Mouse (Mus musculus) forelimb bud, embryonic 11.5 days (tissue): ENCODE data around the gene Cltrn.
A peak's percentile ranks its signal among the peaks of the same experiment; 100 is the strongest.

ENCODE experiments used
- DNase-seq: peaks from one replicate; pipeline ENCODE4 v3.0.0-alpha.2; 2012; ENCODE audit warnings: low read depth, low spot score

Gene Cltrn

DNA sequence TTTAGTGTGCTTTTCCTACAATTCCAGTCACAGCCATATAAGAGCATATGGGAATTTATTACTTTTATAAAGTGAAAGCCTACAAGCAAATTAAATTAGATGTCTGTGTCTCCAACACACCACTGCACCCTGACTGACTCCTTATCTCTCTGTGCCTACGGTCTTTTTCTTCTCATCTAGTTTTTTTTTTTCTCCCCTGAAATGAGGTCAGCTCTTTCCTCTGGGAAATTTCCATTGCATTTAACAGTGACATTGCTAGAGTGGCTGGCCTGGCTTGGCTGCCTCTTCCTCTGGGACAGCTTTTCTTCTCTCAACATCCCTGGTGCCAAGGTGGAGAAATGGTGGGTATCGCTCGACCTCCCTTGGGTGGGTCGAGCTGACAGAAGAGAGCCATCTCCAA is at the start of gene Cltrn:
Gene Cltrn (plus strand): TSS at position 249 of the 400 bp plus-strand sequence.
- no peak for DNase-seq

DNA sequence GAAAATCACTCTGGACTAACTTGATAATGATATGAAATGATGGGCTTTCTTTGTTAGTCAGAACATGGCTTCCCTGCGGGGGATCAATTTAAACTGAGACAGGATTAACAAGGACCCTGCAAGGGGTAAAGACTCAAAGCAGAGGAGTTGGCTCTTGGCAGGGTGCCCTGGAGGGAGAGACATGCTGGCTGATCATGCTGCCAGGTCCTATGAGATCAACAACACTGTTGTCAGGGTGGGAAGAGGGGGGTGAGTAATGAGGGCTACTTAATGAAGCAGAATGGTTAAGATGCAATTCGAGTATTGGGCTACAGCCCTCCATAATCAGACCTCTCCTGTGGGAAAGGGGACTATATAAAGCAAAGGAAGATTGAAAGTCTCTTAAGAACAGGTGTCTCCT is 49.7 kb upstream of the Cltrn start:
- no peak for DNase-seq

GRCm38 (mm10) chrX:164042069-164042468 is 46.6 kb upstream of the Cltrn start:
- no peak for DNase-seq

GRCm38 (mm10) chrX:164046736-164047135 is 41.9 kb upstream of the Cltrn start:
- no peak for DNase-seq

- no peak for DNase-seq
These were observed 32.9 kb upstream of the Cltrn start for GRCm38 (mm10) chrX:164055726-164056125.

- no peak for DNase-seq
These were observed 30.1 kb upstream of the Cltrn start for GRCm38 (mm10) chrX:164058523-164058922.

GRCm38 (mm10) chrX:164059070-164059469 is 29.6 kb upstream of the Cltrn start:
- no peak for DNase-seq

DNA sequence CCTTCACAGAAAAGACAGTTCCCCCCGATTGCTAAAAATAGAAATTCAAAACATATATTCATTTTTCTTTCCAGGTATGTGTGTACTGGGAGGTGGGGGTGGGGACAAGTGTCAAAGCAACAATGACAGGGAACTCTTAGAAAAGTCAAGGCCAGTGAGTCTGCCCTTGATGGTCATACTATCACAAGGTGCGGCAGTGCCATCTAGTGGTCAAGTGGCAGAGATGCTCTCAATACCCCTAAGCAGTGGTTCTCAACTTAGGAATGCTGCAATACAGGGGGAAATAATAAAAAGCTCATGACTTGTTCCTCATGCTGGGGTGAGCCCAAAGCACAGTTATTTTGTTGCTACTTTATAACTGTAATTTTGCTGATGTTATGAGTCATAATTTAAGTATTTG is 22.4 kb upstream of the Cltrn start:
- peak; percentile 76 for DNase-seq

- no peak for DNase-seq
These were observed 19.7 kb upstream of the Cltrn start for GRCm38 (mm10) chrX:164068968-164069367.

- DNase-seq = peak; percentile 92
These were observed 12.4 kb upstream of the Cltrn start, which contains the start of gene Siah1b for GRCm38 (mm10) chrX:164076040-164076775. TSS of gene Siah1b (minus strand) at chrX:164076493.

DNA sequence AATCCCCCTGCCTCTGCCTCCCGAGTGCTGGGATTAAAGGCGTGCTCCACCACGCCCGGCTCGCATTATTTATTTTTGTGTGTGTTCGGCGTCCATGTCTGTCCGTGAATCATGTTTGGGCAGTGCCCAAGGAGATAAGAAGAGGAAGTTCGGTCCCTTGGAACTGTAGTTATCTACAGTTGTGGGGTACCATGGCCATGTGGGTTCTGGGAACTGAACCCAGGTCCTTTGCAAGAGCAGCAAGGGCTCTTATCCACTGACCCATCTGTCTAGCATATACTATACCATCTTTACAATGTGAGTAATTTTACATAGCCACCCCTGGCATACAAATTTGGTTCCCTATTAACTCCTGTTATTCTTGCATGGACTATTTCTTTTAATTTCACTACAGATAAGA is 6.6 kb upstream of the Cltrn start:
- no peak for DNase-seq

GRCm38 (mm10) chrX:164089916-164090315 is 1.3 kb downstream of the Cltrn start:
- no peak for DNase-seq

- DNase-seq = no peak
These were observed 3.9 kb downstream of the Cltrn start for GRCm38 (mm10) chrX:164092300-164093169.

- DNase-seq = no peak
These were observed 4.8 kb downstream of the Cltrn start for GRCm38 (mm10) chrX:164093435-164093834.

- DNase-seq = no peak
These were observed 7.2 kb downstream of the Cltrn start for GRCm38 (mm10) chrX:164095838-164096237.

DNA sequence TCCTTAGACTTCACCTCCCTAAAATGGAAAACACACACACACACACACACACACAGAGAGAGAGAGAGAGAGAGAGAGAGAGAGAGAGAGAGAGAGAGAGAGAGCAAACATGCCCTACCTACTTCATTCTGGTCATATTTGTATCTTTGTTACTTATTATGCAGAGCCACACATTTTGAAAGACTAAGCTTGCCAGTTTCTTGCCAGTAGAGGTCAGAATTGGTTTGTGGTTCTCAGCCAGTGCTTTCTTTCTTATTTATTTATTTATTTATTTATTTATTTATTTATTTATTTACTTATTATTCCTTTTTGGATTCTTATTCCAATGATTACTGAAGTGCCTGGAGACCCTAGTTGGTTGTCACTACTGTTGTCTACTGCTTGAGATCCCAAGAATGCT is 12.9 kb downstream of the Cltrn start:
- no peak for DNase-seq

GRCm38 (mm10) chrX:164102198-164102597 is 13.6 kb downstream of the Cltrn start:
- DNase-seq = no peak

GRCm38 (mm10) chrX:164102656-164103055 is 14.0 kb downstream of the Cltrn start:
- no peak for DNase-seq

DNA sequence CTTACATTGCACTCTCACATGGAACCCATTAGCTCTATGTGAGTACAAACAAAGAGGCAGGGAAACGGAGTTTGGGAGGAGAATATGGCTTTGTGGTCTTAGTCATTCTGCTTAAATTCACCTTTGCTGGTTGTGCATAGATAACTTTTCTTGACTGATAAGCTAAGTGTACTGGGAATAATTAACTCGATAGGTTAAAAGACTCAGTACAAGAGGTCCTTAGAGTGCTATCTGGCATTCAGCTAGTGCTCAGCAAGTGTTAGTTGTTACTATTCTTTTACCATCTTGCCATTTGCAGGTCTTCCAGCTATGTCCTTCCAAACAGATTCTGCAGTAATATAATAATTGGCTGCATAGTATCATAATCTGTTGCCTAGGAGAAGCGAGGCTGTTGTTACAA is 22.5 kb downstream of the Cltrn start:
- DNase-seq = no peak

DNA sequence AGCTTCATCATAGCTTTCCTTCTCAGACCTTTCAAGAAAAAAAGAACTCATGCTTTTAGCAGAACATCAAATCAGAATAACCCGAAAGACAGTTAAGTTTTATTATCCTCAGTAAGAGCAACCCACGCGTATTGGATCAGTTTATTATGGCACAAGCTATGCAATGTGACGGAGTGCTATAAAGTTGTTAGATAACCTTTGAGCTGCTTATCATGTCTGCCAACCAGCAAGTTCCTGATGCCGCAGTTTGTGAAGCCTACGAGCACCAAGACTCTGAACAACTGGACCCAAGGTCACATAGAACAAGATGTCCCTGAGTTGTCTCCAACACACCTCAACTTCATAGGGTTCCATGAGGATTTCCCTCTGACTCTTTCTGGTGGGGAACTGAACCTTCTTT is 25.1 kb downstream of the Cltrn start:
- no peak for DNase-seq

GRCm38 (mm10) chrX:164123942-164124341 is 35.3 kb downstream of the Cltrn start:
- no peak for DNase-seq

DNA sequence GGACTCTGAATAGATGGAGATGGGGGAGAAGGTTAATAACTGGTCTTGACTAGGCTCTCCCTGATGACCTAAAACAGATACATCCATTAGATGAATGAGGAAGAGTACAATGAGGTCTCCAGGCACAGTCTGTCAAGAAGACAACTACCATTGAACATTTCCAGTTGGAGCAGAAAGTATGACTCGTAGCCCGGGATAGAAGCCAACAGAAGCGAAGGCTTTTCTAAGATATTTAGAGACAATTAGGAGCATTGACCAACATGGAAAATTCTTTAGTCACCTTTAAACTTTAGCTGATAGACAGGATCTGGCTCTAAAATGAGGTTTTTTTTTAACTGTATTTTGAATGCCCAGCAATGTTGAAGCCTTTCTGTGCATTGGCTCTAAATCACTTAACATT is 44.9 kb downstream of the Cltrn start:
- no peak for DNase-seq

DNA sequence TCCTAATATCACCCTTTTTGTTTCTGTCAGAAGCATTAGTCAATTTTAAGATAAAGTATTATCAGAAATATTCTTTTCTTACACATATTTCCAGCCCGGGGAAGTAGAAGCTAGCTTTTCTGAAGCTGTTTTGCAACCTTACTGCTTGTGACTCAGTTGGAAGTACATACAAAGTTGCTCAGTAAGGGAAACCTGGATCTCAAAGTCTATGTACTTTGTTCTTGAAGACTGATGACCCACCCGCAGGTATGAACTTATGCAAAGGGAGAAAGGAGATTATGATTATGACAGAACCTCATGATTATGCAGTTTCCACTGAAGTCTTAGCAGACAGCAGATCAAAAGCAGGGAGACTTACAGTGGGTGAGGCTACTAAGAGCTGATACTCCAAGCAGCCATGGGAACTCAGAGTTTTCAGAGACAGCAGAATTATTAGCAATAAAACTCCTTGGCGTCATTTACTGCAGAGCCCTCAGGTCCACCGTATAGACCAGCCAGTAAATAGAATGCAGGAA is 46.7 kb downstream of the Cltrn start:
- no peak for DNase-seq
